Mouse (Mus musculus) CH12F3 (cell line): ENCODE measurements around the gene Nfia.

Experiments
- in situ Hi-C: fragments of 300-500 bp; cut with MboI; formaldehyde crosslinking; loops from 2 replicates; pipeline ENCODE4 v1.14.3; 2020; ENCODE audit warnings: low sequenced_read_pairs

Gene Nfia

GRCm38 (mm10) chr4:98044611-98045010 lies 272.1 kb downstream of the Nfia start:
- in situ Hi-C loops = no loop called here

DNA sequence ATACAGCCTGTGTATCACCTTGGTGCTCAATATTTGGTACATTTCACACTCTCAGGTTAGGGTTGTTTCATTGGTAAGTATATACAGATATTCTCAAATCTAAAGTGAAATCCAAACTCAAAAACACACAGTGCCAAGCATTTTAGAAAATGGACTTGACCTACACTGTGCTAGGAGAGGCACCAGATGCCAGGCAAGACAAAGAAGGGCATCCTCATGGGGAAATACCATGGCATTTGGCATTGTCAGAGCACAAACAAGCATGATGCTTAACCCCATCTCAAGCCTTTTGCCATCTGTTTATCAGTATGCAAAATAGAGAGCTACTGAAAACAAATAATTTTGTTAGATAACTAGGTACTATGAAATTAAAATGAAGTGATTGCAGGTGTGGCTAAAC lies 274.8 kb downstream of the Nfia start:
- in situ Hi-C loops = no loop called here

DNA sequence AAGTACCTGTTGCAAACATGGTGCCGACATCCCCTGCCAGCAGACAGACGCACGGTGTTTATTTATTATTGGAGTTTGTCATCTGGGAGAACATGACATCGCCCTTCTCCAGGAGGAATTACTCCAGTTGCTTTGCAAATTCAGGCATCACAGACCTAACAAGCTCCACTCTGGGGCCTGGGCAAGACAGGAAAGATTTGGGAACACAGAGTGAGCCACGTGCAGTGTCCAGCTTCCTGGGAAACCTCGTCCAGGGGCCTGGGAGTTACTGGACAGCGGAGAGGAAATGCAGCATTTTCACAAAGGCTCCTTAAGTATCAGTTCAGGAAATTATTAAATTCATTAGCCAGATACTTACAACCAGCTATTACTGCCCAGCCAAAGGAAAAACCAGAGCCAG lies 277.1 kb downstream of the Nfia start:
- in situ Hi-C loops = no loop called here

DNA sequence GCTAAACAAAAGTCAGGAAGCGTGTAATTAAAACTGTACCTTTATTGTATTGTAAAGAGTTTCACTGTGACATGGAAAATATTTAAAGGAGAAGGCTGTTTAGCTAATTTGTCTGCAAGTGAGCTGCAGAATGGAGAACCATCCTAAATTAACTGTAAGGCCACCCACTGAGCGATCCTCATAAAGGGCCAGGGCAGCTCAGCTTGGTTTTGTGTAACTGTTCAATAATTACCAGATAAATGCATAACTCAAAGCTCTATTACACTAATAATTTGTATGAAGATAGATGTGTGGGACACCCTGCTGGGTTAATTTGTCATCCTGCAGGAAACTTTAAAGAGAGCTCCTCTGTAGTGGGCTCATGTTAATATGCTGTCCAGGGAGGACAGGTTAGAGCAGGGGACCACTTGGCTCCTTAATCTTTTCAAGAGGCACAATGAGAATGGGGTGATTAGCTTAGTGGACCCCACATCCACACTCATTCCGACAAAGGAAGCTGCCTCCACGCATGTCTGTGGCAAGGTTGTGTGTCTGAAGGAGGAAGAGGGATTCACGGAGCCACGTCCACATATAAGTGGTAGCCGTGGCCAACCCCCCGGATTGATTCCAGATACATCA lies 277.6 kb downstream of the Nfia start:
- in situ Hi-C loops = no loop called here

DNA sequence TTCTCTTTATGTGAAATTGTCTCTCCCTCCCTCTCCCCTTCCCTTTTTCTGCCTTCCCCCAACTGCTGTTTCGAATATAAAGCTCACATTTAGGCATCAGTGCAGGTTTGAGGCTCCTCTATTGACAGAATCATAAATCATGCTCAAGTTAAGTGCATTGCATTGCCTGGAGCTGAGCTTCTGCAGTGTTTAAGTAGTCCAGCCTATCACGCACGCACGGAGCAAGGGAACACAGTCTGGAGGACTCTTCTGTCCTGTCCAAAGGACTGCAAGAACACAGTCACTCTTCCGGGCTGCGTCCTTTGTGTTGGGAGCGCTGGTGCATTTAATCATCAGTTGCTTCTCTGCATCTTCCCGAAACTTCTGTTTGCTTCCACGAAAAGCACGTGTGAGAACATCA lies 278.2 kb downstream of the Nfia start:
- in situ Hi-C loops = no loop called here

DNA sequence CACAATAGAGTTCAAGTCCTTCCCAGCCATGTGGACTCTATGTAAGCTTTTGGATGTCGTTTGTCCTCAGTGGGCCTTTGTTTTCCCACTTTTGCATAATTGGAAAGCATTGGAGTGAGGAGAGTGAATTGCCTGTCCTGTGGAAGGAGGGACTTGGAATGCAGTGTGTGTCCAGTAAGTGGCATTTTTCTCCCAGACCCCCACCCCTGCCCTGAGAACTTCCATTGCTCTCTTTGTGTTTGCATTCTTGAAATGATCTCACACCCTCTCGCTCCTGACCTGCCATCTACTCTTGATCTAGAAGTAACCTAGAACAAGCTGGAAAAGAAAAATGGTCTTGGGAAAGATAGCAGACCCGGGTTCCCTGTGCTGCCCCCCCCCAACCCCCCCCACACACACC lies 278.8 kb downstream of the Nfia start:
- in situ Hi-C loops = no loop called here

GRCm38 (mm10) chr4:98055036-98055435 lies 282.5 kb downstream of the Nfia start:
- in situ Hi-C loops = no loop called here

DNA sequence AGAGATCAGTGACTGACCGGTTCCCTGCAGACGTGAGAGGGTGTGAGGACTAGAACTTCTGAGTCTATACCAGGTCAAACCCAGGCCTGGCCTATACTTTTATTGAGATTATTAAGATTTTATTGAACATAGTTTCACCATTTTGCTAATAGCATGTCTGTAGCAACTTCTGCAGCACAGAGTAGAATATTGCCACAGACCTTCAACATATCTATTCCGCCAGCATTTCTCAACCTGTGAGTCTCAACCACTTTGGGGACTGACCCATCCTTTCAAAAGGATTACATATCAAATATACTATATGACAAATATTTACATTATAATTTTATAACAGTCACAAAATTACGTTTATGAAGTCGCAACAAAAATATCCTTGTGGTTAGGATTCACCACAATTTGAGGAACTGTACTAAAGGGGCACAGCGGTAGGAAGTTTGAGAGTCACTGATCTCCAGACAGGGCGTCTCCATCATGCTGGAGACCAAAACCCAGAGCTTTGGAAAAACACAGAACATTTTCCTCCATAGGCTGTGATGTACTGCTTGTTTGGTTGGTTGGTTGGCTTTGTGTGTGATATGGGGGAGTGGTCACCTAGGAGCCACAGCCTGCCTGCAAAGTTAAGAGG lies 284.0 kb downstream of the Nfia start:
- in situ Hi-C loops = no loop called here

GRCm38 (mm10) chr4:98057246-98057645 lies 284.7 kb downstream of the Nfia start:
- in situ Hi-C loops = no loop called here

- in situ Hi-C loops = no loop called here
Observed at GRCm38 (mm10) chr4:98057721-98058120, 285.2 kb downstream of the Nfia start.

DNA sequence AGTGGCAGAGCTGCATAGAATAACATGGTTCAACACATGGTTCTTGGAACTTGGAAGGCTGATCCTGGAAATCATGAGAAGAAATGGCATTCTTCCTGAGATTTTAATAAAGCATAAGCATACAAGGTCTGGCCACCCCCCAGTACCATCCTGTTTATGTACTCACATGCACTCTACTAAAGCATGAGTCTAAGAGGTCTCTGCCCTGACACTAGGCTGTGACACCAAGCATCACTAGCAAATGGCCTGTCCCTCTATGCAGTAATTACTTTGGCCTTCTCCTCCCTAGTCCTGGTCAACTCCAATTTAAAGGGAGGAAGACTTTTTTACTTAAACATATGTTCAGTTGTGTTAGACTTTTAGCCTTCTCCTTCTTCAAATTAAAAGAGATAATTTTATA lies 285.6 kb downstream of the Nfia start:
- in situ Hi-C loops = no loop called here

DNA sequence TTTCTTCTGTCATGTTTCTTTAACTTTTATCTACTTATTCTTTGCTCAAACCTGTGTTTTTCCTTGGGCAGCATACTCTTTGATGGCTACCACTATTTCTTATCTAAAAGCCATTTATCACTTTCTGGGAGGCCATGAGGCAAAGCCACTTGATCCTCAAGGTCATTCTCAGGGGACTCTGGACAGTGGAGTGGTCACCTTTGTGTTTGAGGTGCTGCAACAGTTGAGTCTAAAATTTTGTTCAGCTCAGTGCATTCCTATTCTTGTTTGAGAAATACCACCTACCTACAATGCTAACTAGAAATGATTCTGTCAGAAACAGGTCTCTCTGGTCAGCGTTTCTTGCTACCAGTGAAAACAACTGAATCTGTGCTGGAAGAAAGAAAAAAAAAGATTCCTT lies 288.1 kb downstream of the Nfia start:
- in situ Hi-C loops = no loop called here

DNA sequence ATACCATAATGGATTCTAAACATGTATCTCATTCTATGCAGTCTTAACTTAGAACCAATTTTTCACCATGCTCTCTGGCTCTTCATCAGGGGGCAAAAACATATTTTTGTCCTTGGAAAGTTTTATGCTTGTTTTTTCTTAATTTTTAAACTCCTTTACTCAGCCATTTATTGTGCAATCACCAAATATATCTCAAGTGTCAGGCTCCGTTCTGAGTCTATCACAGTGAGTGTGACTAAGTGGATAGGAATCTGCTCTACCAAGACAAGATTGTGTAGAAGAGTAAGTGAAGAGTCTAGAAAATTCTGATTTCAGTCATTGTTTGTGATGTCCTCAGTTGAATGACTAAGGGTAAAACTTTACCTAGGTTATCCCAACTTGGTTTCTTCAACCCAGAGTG lies 288.6 kb downstream of the Nfia start:
- in situ Hi-C loops = no loop called here

- in situ Hi-C loops = no loop called here
Observed at GRCm38 (mm10) chr4:98063280-98063679, 290.7 kb downstream of the Nfia start.

DNA sequence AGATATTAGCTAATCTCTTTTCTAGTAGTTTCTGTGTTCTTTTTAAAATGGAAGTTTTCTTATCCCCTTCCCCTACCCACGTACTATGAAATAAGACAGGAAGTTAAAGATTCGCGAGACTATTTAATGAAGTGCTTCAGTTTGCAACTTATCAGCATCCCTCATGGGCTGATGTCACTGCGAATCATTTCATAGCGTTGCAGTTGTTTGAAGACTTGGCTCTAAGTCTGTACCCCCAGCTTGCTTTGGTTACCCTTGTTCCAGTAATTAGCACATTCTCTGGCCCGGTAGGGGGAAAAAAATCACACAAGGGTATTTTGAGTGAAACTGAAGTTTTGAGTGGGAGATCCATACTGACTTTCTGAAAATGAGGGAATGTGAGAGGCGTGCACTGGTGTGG lies 303.6 kb downstream of the Nfia start:
- in situ Hi-C loops = no loop called here

DNA sequence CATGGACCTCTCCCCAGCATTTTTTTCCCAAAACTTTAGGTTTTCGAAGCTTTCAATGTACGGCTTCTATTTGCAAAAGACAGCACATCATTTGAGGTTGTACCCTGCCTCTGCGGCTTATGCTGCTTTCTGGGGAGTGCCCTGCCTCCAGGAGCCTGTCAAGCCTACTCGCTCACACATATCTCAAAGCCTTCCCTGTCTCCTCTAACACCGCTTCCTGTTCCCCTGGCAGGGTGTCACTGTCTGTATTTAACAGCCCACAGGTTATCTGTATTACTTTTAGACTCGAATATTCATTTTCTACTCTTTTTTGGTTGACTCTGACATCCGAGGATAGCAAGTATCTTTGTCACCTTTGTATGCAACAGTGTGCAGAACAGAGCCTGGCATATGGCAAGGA lies 304.1 kb downstream of the Nfia start:
- in situ Hi-C loops = no loop called here

GRCm38 (mm10) chr4:98080586-98080985 lies 308.1 kb downstream of the Nfia start:
- in situ Hi-C loops = no loop called here

DNA sequence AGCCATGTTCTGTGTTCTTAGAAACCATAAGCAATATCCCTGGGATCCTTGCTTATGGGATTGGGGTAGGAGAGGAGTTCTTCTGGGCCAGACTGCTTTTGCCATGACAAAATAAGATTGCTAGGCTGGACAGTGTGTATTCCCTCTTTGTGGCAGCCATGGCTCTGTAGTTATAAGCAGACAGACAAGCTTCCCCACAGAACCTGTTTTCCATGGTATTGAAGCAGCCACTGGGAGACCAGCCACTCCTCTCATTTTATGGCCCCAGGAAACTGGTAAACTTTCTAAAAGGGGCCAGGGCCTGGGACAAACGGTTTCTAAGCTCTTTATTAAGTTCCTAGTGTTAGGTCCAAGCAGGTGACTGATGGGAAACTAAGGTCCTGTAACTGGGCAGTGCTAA lies 309.4 kb downstream of the Nfia start:
- in situ Hi-C loops = no loop called here

- in situ Hi-C loops = no loop called here
Observed at GRCm38 (mm10) chr4:98082512-98082911, 310.0 kb downstream of the Nfia start.

DNA sequence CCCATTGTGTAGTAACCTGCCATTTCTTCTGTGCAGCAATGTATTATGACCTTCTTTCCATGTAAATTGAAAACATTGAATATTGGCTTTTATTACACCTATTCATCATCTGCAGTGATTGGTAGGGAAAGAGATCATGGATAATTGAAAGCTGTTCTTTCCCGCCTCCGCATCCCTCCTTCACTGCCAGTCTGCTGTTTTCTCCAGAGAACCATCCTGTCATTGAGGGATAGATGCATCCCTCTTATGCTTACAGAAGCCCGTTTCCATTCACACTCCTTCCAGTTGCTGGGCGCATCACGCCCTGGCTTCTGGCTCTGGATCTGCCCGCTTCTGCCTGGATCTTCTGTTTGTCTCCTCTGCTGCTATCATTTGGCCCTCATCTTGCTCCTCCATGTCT lies 312.5 kb downstream of the Nfia start:
- in situ Hi-C loops = no loop called here

- in situ Hi-C loops = no loop called here
Observed at GRCm38 (mm10) chr4:98086976-98087375, 314.4 kb downstream of the Nfia start.

- in situ Hi-C loops = no loop called here
Observed at GRCm38 (mm10) chr4:98089985-98090384, 317.5 kb downstream of the Nfia start.

- in situ Hi-C loops = no loop called here
Observed at GRCm38 (mm10) chr4:98090586-98090985, 318.1 kb downstream of the Nfia start.
